Mouse (Mus musculus) liver, embryonic 16.5 days (tissue): ENCODE results near the gene Snx9. TPM values are rescaled to one million over a fixed set of nuclear protein-coding genes. Genes with fewer than 3 reads are reported as not detected.

Experiments
- ATAC-seq: fragments of 200-750 bp; cut with Nextera tagmentation; 2 replicates; pipeline ENCODE4 v1.8.0; 2017; ENCODE audit warnings: low read depth, mild to moderate bottlenecking, moderate number of reproducible peaks, moderate library complexity
- H3K27ac ChIP-seq: fragments of 300-500 bp; sonication (generic); 2 replicates; pipeline ENCODE4 v1.5.1; 2014; ENCODE audit warnings: mild to moderate bottlenecking, low read length
- H3K27me3 ChIP-seq: fragments of 300-500 bp; sonication (generic); 2 replicates; pipeline ENCODE4 v1.6.1; 2014; ENCODE audit warnings: low read depth, low read length, mixed read lengths; ENCODE audit not compliant: control insufficient read depth, insufficient read depth
- H3K36me3 ChIP-seq: fragments of 300-500 bp; sonication (generic); 2 replicates; pipeline ENCODE4 v1.6.1; 2014; ENCODE audit warnings: mild to moderate bottlenecking; ENCODE audit not compliant: control insufficient read depth, insufficient read depth
- H3K4me1 ChIP-seq: fragments of 300-500 bp; sonication (generic); 2 replicates; pipeline ENCODE4 v1.6.1; 2014; ENCODE audit warnings: low read depth, low read length, mixed read lengths; ENCODE audit not compliant: control insufficient read depth
- H3K4me2 ChIP-seq: fragments of 300-500 bp; sonication (generic); 2 replicates; pipeline ENCODE4 v1.6.1; 2014; ENCODE audit warnings: low read depth, low read length, mixed read lengths
- H3K4me3 ChIP-seq: fragments of 300-500 bp; sonication (generic); 2 replicates; pipeline ENCODE4 v1.5.1; 2014; ENCODE audit warnings: low read depth, mild to moderate bottlenecking, low read length
- H3K9ac ChIP-seq: fragments of 300-500 bp; sonication (generic); 2 replicates; pipeline ENCODE4 v1.6.1; 2014; ENCODE audit warnings: low read depth, low read length
- H3K9me3 ChIP-seq: fragments of 300-500 bp; sonication (generic); replicated peaks from 2 replicates; pipeline ENCODE4 v1.6.1; 2016; ENCODE audit warnings: low read length; ENCODE audit not compliant: control insufficient read depth
- WGBS: fragments of 180-500 bp; shearing (Covaris S2); extraction: QIAGEN DNeasy Blood & Tissue Kit; methylation state at CpG from one replicate; pipeline ENCODE4 v1.1.7; 2014; ENCODE audit not compliant: insufficient replicate concordance; 5-methylcytosine and 5-hydroxymethylcytosine counted together
- polyA plus RNA-seq: library from polyadenylated mRNA; unstranded; fragments of >200 nt; fragmentation: Nextera tagmentation; extraction: Ambion mirVana; gene quantifications from 2 replicates; pipeline ENCODE4 v1.2.1, GENCODE M21; 2015

The Snx9 gene
- polyA plus RNA-seq, 1 experiment from 2014 or later: 10.5 TPM

- H3K9me3 ChIP-seq: no peaks in the 10 kb centered on the region
- no peaks in the 10 kb centered on the region for H3K27me3 ChIP-seq
- no peak overlapping the region for H3K4me2 ChIP-seq
- no peak overlapping the region for H3K4me3 ChIP-seq
- WGBS: 61% methylated on average over 5 of the region's 5 CpGs
- peaks cover 9% of the 10 kb centered on the region for H3K4me1 ChIP-seq
- no peak overlapping the region for H3K27ac ChIP-seq
- ATAC-seq: no peak
- no peak overlapping the region for H3K9ac ChIP-seq
- peaks cover 3% of the 10 kb centered on the region; the same call in 1 of the 2 replicates for H3K36me3 ChIP-seq
These were observed 91.0 kb downstream of the Snx9 start for GRCm38 (mm10) chr17:5932161-5932560.

GRCm38 (mm10) chr17:5934554-5935324 lies 93.6 kb downstream of the Snx9 start:
- Histone ChIP-seq H3K27me3 (peaks cover under 1% of the 10 kb centered on the region), H3K9ac (peak overlapping the region; percentile 24; the same call in 1 of the 2 replicates), H3K9me3 (no peaks in the 10 kb centered on the region), H3K4me1 (peaks cover 9% of the 10 kb centered on the region), H3K36me3 (no peaks in the 10 kb centered on the region; the same call in 1 of the 2 replicates), H3K4me3 (peak overlapping the region; percentile 46), H3K4me2 (peak overlapping the region; percentile 63), H3K27ac (peak overlapping the region; percentile 52)
- ATAC-seq: peak; percentile 94
- WGBS: 1% methylated on average over 30 of the region's 30 CpGs

GRCm38 (mm10) chr17:5935680-5936079 lies 94.6 kb downstream of the Snx9 start:
- Histone ChIP-seq H3K27me3 (peaks cover 7% of the 10 kb centered on the region), H3K9ac (no peak overlapping the region), H3K9me3 (no peaks in the 10 kb centered on the region), H3K4me3 (no peak overlapping the region), H3K27ac (peak overlapping the region; percentile 52), H3K4me2 (peak overlapping the region; percentile 63; the same call in 1 of the 2 replicates), H3K4me1 (peaks cover 9% of the 10 kb centered on the region), H3K36me3 (no peaks in the 10 kb centered on the region)
- 50% methylated on average over 3 of the region's 3 CpGs for WGBS
- no peak for ATAC-seq

- Histone ChIP-seq H3K27ac (no peak overlapping the region), H3K9ac (no peak overlapping the region), H3K27me3 (peaks cover 11% of the 10 kb centered on the region), H3K4me2 (no peak overlapping the region), H3K4me1 (peaks cover 9% of the 10 kb centered on the region), H3K4me3 (no peak overlapping the region), H3K9me3 (no peaks in the 10 kb centered on the region), H3K36me3 (no peaks in the 10 kb centered on the region)
- ATAC-seq: no peak
- 67% methylated on average over 14 of the region's 14 CpGs for WGBS
These were observed 95.1 kb downstream of the Snx9 start for GRCm38 (mm10) chr17:5936276-5936675.

- H3K27me3 ChIP-seq: peaks cover 22% of the 10 kb centered on the region
- H3K27ac ChIP-seq: no peak overlapping the region
- H3K36me3 ChIP-seq: no peaks in the 10 kb centered on the region
- 37% methylated on average over 2 of the region's 2 CpGs for WGBS
- peaks cover 9% of the 10 kb centered on the region for H3K4me1 ChIP-seq
- no peaks in the 10 kb centered on the region for H3K9me3 ChIP-seq
- no peak overlapping the region for H3K4me2 ChIP-seq
- no peak overlapping the region for H3K4me3 ChIP-seq
- no peak for ATAC-seq
- no peak overlapping the region for H3K9ac ChIP-seq
These were observed 96.3 kb downstream of the Snx9 start for GRCm38 (mm10) chr17:5937441-5937840.

- 59% methylated on average over 12 of the region's 12 CpGs for WGBS
- H3K27me3 ChIP-seq: peaks cover 22% of the 10 kb centered on the region
- H3K4me3 ChIP-seq: no peak overlapping the region
- no peak for ATAC-seq
- H3K27ac ChIP-seq: no peak overlapping the region
- no peak overlapping the region for H3K4me2 ChIP-seq
- no peak overlapping the region for H3K9ac ChIP-seq
- H3K9me3 ChIP-seq: no peaks in the 10 kb centered on the region
- H3K36me3 ChIP-seq: no peaks in the 10 kb centered on the region
- H3K4me1 ChIP-seq: peaks cover 6% of the 10 kb centered on the region
These were observed 98.7 kb downstream of the Snx9 start for GRCm38 (mm10) chr17:5939871-5940270.

GRCm38 (mm10) chr17:5940792-5941191 lies 99.7 kb downstream of the Snx9 start:
- peak overlapping the region; percentile 59 for H3K4me2 ChIP-seq
- ATAC-seq: peak; percentile 81
- H3K36me3 ChIP-seq: no peaks in the 10 kb centered on the region
- no peak overlapping the region for H3K27ac ChIP-seq
- H3K27me3 ChIP-seq: peaks cover 22% of the 10 kb centered on the region
- peak overlapping the region; percentile 68 for H3K4me3 ChIP-seq
- H3K9me3 ChIP-seq: no peaks in the 10 kb centered on the region
- peak overlapping the region; percentile 32 for H3K9ac ChIP-seq
- no peaks in the 10 kb centered on the region; the same call in none of the 2 replicates for H3K4me1 ChIP-seq
- WGBS: 1% methylated on average over 32 of the region's 38 CpGs

GRCm38 (mm10) chr17:5941230-5942043 lies 100.3 kb downstream of the Snx9 start, which contains the start of gene Synj2:
Synj2 (plus strand) TSS chr17:5941280.
- WGBS: 1% methylated on average over 50 of the region's 52 CpGs
- H3K9ac ChIP-seq: peak within 1 kb of the TSS; percentile 68
- H3K9me3 ChIP-seq: no peaks in the 10 kb centered on the region
- H3K27ac ChIP-seq: peak within 1 kb of the TSS; percentile 45
- no peaks in the 10 kb centered on the region for H3K36me3 ChIP-seq
- peak within 1 kb of the TSS; percentile 68 for H3K4me3 ChIP-seq
- no peaks in the 10 kb centered on the region; the same call in none of the 2 replicates for H3K4me1 ChIP-seq
- H3K4me2 ChIP-seq: peak within 1 kb of the TSS; percentile 59
- peaks cover 22% of the 10 kb centered on the region for H3K27me3 ChIP-seq
- peak; percentile 66 for ATAC-seq
